Mouse (Mus musculus) adrenal gland, postnatal 4 days (tissue): ENCODE results near the gene Smad5. TPM values are rescaled to one million over a fixed set of nuclear protein-coding genes. Genes with fewer than 3 reads are reported as not detected.

Experiments
- DNase-seq, 2 experiments: peaks; one replicate each; pipeline ENCODE4 v3.0.0; 2021 to 2022; ENCODE audit warnings: low spot score in 2 of 2, mixed read lengths in 2 of 2
- total RNA-seq, 2 experiments: library from RNA; stranded (reverse); gene quantifications; 2 replicates each; pipeline ENCODE4 v1.2.3; 2021

Gene Smad5
- total RNA-seq, 2 experiments from 2014 or later: 80.4 to 81.3 TPM

GRCm38 (mm10) chr13:56752474-56753191 is 49.8 kb downstream of the Smad5 start:
- no peak for DNase-seq

GRCm38 (mm10) chr13:56753192-56753951 is 50.6 kb downstream of the Smad5 start, which contains the start of gene Gm45623:
TSS of gene Gm45623 (minus strand) at chr13:56753827.
- DNase-seq: no peak

DNA sequence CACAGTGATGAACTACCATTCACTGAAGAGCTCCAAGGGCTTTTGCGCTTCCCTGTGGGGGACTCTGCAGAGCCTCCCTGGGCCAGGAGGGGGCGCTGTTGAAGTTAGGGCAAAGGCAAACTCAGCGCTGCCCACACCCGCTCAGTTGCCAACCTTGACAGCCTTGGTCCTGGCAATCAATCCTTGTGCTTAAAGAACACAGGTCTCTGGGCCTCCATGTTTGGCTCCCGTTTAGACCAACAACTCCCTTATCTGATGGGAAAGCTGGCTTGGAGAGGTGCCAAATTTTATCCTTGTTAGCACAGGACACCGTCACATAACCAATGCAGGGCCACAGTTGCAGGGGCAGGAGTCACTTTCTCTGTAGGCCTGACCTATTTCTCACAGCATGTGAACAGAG is 53.1 kb downstream of the Smad5 start:
- DNase-seq: peak; percentile 21 to 36

- DNase-seq: no peak
Observed at GRCm38 (mm10) chr13:56757201-56757600, 54.4 kb downstream of the Smad5 start.

DNA sequence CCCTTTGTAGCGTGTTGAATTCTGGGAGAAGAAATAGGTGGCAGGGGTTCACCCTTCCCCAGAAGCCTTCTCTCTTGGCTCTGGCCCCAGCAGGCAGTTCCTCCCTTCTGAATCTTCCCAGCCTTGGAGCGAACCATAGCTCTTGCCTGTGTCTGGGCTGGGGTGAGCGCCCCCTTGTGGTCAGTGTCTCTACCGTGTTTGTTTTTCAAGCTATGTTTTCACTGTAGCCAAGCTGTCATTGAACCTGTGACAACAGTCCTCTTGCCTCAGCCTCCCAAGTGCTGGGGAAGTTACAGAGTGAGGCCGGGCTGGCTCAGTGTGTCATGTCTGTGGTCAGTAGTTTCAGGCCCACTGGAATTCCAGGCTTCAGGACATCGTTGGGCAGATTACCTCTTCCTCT is 55.7 kb downstream of the Smad5 start:
- DNase-seq: peak; percentile 60 to 71

DNA sequence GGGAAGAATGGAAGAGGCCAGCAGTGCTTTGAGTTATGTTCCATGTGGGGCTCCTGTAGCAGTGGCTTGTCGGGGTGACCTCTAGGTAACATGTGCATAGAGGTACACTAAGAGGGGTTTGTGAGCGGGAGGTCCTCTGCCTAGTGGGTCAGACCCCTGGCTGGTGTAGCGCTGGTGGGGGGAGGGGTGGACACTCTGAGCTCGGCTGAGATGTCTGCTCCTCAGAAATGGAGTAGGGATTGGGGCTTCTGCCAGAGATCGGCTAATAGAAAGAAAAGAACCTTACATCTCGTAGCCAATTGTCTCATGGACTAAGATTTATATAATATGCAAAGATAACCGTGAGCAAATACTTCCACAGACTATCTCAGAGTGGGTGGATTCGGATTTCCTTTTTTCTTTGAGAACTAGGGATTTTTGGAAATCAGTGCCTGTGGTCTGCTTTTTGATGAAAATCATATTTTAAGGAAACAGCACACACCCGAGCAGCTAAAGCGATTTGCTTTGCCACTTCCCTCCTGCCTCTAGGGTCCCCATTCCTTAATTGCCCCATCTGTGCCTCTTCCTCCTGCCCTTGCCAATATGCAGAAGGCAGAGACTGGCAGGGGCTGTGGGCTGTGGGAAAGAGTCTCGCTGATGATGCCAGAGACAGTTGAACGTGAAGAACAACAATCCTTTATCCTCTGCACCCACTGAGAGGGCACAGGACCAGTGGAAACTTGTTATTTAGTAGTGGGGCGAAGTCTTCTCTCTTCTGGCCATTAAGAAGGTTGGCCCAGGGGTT is 59.8 kb downstream of the Smad5 start:
- DNase-seq: no peak

GRCm38 (mm10) chr13:56765284-56766032 is 62.6 kb downstream of the Smad5 start:
- no peak for DNase-seq

- DNase-seq: no peak
Observed at GRCm38 (mm10) chr13:56766211-56766610, 63.4 kb downstream of the Smad5 start.

DNA sequence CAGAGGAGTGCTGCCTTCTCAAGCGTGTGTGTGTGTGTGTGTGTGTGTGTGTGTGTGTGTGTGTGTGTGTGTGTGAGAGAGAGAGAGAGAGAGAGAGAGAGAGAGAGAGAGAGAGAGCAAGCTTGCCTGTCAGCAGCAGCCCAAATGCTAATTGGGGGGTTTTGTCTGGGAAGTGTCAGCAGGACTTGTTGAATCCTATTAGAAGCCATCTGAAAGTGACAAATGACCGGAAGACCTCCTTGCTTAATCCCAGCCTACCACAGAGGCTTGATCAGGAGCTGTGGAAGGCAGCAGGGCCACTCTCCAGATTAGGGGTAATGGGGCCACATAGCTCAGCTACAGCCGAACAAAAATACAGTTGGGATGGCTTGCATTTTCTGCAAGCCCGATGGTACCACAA is 66.6 kb downstream of the Smad5 start:
- no peak for DNase-seq

DNA sequence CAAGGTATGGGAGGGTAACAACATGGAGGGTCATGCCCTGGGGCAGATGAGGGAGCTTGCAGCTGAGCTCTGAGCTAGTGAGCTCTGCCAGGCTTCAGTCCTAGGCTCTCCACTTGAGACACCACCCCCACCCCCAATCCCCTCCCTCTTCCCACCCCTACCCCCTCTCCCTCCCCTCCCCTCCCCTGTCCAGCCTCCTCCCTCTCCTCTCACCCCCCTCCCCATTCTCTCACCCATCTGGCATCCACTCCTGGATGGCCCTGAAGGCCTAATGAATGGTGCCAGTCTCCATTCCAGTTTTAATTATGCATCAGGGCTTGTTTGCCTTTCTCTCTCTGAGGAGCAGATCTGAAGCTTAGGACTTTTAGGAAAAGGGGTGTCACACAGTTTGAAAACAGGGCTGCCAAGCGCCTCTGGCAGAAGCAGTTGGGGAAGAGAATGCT is 67.3 kb downstream of the Smad5 start:
- no peak for DNase-seq

- DNase-seq: no peak
Observed at GRCm38 (mm10) chr13:56770786-56771185, 68.0 kb downstream of the Smad5 start.

GRCm38 (mm10) chr13:56772592-56772991 is 69.8 kb downstream of the Smad5 start:
- no peak for DNase-seq

DNA sequence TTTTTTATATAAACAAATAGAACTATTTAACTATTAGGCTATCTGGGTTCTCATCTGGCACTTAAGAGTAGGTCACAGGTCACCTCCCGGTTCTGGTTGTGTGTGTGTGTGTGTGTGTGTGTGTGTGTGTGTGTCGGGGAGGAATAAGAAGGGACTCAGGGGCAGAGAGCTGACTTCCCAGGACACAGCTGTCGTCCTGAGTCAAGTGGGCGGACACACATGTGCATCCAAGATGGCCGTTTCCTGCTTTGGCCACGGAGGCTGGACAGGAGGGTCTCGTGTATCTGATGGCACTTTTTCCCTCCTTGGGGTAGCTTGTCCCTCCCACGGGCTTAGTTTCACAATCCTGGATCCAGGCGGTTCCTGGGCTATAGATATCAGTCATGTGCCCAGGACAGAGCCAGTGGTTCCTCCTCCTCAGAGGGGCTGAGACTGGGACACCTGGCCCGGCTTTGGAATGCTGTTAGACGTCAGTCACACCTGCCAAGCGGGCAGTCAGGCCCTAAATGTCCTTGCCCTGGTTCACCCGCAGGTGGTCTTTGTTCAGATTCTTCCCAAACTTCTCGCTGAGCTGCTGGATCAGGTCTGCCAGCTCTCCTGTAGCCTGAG is 70.6 kb downstream of the Smad5 start:
- no peak for DNase-seq

GRCm38 (mm10) chr13:56774304-56774703 is 71.5 kb downstream of the Smad5 start:
- DNase-seq: no peak

DNA sequence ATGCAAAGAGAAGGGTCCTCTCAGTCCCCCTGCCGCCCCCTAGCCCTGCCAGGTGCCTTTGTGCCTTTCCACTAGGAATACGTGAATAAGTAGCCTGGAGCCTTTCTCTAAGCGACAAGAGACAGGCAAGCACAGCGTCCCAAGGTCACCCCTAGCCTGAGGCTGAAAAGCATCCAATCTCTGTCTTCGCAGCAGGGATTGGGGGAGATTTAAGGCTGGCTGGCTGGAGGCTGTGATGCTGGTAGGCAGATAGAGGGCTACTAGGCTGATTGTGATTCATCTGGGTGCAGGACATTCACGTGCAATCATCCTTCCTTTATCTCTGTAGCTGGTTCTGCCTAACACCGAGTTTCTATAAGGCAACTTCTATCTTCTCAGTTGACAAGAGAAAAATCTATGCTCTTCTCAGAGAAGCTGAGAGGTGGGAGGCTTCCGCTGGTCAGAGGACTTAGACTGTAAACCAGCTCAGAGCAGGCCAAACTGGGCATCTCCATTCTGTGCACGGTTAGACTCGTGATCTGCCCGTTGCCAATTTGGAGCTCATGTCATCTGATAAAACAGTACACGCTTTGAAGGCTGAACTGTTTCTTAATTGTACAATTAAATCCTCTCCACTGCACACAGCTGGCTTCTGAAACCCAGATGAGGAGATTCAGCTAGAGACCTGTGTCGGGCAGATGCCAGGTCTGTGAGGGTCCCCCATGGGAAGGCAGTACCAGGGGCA is 78.1 kb downstream of the Smad5 start:
- no peak for DNase-seq

GRCm38 (mm10) chr13:56781697-56782096 is 78.9 kb downstream of the Smad5 start:
- no peak for DNase-seq

DNA sequence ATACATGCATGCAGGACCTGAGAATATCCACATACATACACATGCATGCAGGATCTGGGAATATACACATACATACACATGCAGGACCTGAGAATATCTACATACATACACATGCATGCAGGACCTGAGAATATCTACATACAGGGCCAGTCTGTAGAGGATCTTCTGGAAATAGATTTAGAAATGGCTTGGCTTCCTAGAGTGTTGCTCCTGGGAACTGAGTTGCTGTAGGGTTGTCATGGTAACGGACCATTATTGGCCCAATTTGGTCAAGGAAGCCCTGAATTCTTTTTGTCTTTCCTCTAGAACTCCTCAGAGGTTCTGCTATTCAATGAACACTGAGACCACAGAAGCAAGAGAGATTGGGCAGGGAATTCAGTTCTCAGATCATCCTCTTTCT is 79.8 kb downstream of the Smad5 start:
- no peak for DNase-seq

DNA sequence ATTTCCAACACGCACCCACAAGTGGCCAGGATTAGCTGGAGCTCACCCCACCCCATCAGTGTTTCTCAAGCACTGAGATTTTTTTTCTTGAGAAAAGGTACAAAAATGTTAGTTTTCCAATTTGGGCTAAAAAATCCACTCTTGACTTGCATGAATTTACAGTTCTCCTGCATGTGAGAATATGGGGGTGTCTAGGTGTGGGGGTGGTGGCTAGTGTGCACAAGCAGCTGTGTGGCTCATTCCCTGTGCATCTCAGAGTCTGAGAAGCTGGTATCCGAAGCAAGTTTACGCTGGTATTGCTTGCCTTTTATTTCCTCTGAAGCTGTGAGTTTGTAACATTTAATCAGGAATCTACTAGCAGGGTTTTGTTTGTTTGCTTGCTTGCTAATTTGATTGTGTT is 87.9 kb downstream of the Smad5 start:
- DNase-seq: no peak
